Mouse (Mus musculus) heart, embryonic 10.5 days (tissue): ENCODE results near the gene Yjefn3. TPM values are rescaled to one million over a fixed set of nuclear protein-coding genes. Genes with fewer than 3 reads are reported as not detected.

Experiments used
- DNase-seq: peaks from one replicate; pipeline ENCODE4 v3.0.0-alpha.2; 2017; ENCODE audit warnings: low spot score
- H3K27ac ChIP-seq: fragments of 300-500 bp; sonication (generic); 2 replicates; pipeline ENCODE4 v1.5.1; 2016; ENCODE audit warnings: mild to moderate bottlenecking
- H3K27me3 ChIP-seq: fragments of 300-500 bp; sonication (generic); 2 replicates; pipeline ENCODE4 v1.6.1; 2016; ENCODE audit warnings: mild to moderate bottlenecking; ENCODE audit not compliant: poor library complexity, insufficient read depth, severe bottlenecking
- H3K36me3 ChIP-seq: fragments of 300-500 bp; sonication (generic); 2 replicates; pipeline ENCODE4 v1.6.1; 2016; ENCODE audit warnings: mild to moderate bottlenecking, moderate library complexity
- H3K4me1 ChIP-seq: fragments of 300-500 bp; sonication (generic); 2 replicates; pipeline ENCODE4 v1.6.1; 2016; ENCODE audit warnings: mild to moderate bottlenecking
- H3K4me3 ChIP-seq: fragments of 300-500 bp; sonication (generic); 2 replicates; pipeline ENCODE4 v1.5.1; 2016; ENCODE audit warnings: mild to moderate bottlenecking, moderate library complexity
- H3K9me3 ChIP-seq: fragments of 300-500 bp; sonication (generic); 2 replicates; pipeline ENCODE4 v1.6.1; 2016; ENCODE audit warnings: mild to moderate bottlenecking, moderate library complexity
- WGBS: fragments of 180-500 bp; shearing (Covaris S2); methylation state at CpG from one replicate; pipeline ENCODE4 v1.1.7; 2016; 5-methylcytosine and 5-hydroxymethylcytosine counted together
- polyA plus RNA-seq: library from polyadenylated mRNA; unstranded; fragments of >200 nt; fragmentation: Nextera tagmentation; extraction: Ambion mirVana; gene quantifications from 2 replicates; pipeline ENCODE4 v1.2.1, GENCODE M21; 2016

The Yjefn3 gene
- polyA plus RNA-seq, 1 experiment from 2014 or later = 6.7 TPM

DNA sequence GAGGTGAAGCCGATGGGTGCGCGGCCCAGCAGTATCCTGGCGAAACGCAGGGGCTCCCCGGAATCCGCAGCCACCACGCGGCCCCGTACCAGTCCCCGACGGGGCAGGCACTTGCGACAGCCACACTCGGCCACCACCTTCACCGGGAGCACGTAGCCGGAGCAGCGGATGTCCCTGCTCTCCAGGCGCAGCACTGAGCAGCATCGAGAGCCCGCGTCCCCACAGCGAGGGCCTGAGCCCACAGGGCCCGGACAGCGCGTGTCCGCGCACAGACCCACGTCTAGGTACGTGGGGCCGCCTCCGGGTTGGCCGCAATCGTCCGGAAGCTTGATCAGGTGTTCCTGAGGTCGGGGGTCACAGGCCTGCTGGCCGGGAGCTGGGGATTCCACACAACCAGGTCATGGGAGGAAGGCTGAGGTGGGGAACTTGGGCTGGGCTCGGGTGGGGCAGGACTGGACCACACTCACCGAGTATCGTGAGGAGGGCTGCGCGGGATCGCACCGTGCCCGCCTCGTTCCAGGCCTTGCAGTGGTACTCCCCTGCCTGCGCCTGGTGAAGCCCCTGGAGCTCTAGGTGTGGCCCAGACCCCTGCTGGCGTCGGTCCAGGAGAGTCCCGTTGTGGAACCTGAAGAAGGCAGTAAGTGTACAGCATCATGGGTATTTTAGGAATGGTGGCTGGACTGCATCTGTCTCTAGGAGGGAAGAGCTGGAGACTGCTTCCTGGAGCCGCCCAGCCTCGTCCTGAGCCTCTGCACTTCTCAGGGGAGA is 19.5 kb downstream of the Yjefn3 start:
- H3K27me3 ChIP-seq = peaks cover 100% of the 10 kb centered on the region
- no peaks in the 10 kb centered on the region for H3K9me3 ChIP-seq
- peaks cover 42% of the 10 kb centered on the region for H3K4me1 ChIP-seq
- 15% methylated on average over 52 of the region's 52 CpGs for WGBS
- peak overlapping the region; percentile 17; the same call in 1 of the 2 replicates for H3K27ac ChIP-seq
- H3K36me3 ChIP-seq = no peaks in the 10 kb centered on the region
- H3K4me3 ChIP-seq = peak overlapping the region; percentile 53
- peak; percentile 75 for DNase-seq

- peak overlapping the region; percentile 17 for H3K27ac ChIP-seq
- peaks cover 34% of the 10 kb centered on the region for H3K4me1 ChIP-seq
- no peaks in the 10 kb centered on the region for H3K9me3 ChIP-seq
- WGBS = 7% methylated on average over 103 of the region's 103 CpGs
- H3K36me3 ChIP-seq = no peaks in the 10 kb centered on the region
- peak overlapping the region; percentile 53 for H3K4me3 ChIP-seq
- peaks cover 100% of the 10 kb centered on the region for H3K27me3 ChIP-seq
- DNase-seq = peak; percentile 75
These were observed 20.3 kb downstream of the Yjefn3 start for GRCm38 (mm10) chr8:69882021-69882756.

DNA sequence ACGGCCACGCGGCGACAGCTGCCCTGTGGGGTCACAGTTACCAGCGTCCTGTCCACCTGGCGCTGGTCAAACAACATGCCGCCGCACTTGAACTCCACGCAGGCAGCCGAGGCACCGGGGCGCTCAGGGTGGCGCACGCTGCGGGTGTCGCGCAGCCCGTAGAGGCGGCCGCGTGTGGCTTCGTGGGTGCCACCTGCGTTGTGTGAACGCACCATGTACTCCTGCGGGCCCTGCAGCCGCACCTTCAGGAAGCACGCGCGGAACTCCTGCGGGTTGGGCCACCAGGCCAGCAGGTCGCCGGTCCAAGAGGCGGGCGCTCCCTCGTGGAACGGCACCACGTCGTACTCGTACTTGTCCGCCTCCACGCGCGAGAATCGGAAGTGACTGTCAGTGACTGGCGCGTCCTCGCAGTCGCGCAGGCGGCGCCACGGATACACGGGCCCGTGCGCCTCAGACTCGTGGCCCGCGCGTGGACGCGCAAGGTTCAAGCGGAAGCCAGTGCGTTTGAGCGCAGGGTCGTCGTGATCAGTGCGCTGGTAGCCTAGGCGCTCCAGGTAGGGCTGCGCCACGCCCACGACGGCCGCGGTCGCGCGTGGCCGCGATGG is 21.1 kb downstream of the Yjefn3 start:
- Histone ChIP-seq H3K4me3 (peak overlapping the region; percentile 53), H3K36me3 (no peaks in the 10 kb centered on the region), H3K4me1 (peaks cover 26% of the 10 kb centered on the region), H3K9me3 (no peaks in the 10 kb centered on the region), H3K27me3 (peaks cover 100% of the 10 kb centered on the region), H3K27ac (peak overlapping the region; percentile 17)
- WGBS = 17% methylated on average over 79 of the region's 79 CpGs
- DNase-seq = no peak

GRCm38 (mm10) chr8:69880841-69881240 is 21.7 kb downstream of the Yjefn3 start:
- Histone ChIP-seq H3K4me1 (peaks cover 26% of the 10 kb centered on the region), H3K9me3 (no peaks in the 10 kb centered on the region), H3K36me3 (no peaks in the 10 kb centered on the region), H3K4me3 (peak overlapping the region; percentile 53), H3K27ac (no peak overlapping the region), H3K27me3 (peaks cover 100% of the 10 kb centered on the region)
- DNase-seq = peak; percentile 74
- WGBS = 10% methylated on average over 37 of the region's 37 CpGs

DNA sequence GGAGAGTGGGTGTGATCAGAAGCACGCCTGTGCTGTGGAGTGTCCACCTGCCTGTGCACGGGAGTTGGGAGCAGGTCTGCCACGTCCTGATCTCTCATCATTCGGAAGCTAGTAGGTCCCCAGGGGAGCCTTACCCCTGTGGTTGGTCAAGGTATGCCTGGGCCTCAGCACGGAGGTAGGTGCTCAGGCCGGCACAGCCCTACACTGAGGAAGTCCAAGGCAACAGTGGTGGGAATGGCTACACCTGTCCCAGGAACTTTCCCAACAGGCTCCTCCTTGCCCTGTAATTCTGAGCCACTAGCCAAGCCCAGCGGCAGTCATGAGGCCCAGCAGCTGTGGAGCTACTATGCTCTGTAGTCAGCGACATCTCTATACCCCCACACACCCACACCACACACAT is 22.8 kb downstream of the Yjefn3 start:
- H3K4me3 ChIP-seq = no peak overlapping the region
- no peak for DNase-seq
- WGBS = 62% methylated on average over 8 of the region's 8 CpGs

GRCm38 (mm10) chr8:69877992-69878391 is 24.5 kb downstream of the Yjefn3 start:
- Histone ChIP-seq H3K9me3 (no peaks in the 10 kb centered on the region), H3K27ac (no peak overlapping the region), H3K27me3 (peaks cover 89% of the 10 kb centered on the region), H3K4me3 (no peak overlapping the region), H3K36me3 (no peaks in the 10 kb centered on the region), H3K4me1 (peaks cover 24% of the 10 kb centered on the region)
- 53% methylated on average over 3 of the region's 3 CpGs for WGBS
- no peak for DNase-seq

More for the DNA sequence above, 22.8 kb downstream of the Yjefn3 start:
- Histone ChIP-seq H3K27me3 (peaks cover 94% of the 10 kb centered on the region), H3K4me1 (peaks cover 26% of the 10 kb centered on the region), H3K36me3 (no peaks in the 10 kb centered on the region), H3K27ac (no peak overlapping the region), H3K9me3 (no peaks in the 10 kb centered on the region)

- Histone ChIP-seq H3K27ac (no peak overlapping the region), H3K27me3 (peaks cover 89% of the 10 kb centered on the region), H3K9me3 (no peaks in the 10 kb centered on the region), H3K36me3 (no peaks in the 10 kb centered on the region), H3K4me3 (no peak overlapping the region), H3K4me1 (peaks cover 18% of the 10 kb centered on the region)
- no peak for DNase-seq
- WGBS = 75% methylated on average over 4 of the region's 4 CpGs
These were observed 25.1 kb downstream of the Yjefn3 start for GRCm38 (mm10) chr8:69877396-69877795.

DNA sequence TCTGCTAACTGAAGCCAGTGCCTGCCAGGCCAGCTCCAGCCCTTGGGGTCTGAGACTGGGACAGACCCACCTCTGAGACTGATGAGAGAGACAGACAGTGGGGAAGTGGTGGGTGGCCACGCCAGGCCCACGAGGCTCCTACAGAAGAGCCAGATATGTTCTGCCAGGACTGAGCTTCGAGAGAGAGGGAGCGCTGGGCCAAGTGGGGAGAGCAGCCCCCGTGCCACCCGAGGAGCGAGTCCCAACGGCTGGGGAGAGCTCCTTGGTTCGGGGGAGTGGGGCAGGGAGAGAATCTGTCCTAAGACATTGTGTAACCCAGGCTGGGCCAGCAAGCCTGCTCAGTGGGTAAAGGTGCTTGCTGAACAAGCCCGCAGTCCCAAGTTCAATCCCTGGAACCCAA is 25.5 kb downstream of the Yjefn3 start:
- DNase-seq = peak; percentile 71
- Histone ChIP-seq H3K4me1 (peaks cover 14% of the 10 kb centered on the region), H3K4me3 (no peak overlapping the region), H3K27ac (no peak overlapping the region), H3K9me3 (no peaks in the 10 kb centered on the region), H3K27me3 (peaks cover 86% of the 10 kb centered on the region), H3K36me3 (no peaks in the 10 kb centered on the region)
- WGBS = 71% methylated on average over 10 of the region's 10 CpGs

GRCm38 (mm10) chr8:69876097-69876496 is 26.4 kb downstream of the Yjefn3 start:
- Histone ChIP-seq H3K27ac (0 out of 2 replicates have a peak overlapping the region, but pooled peaks have one; percentile 0), H3K4me3 (no peak overlapping the region), H3K27me3 (peaks cover 86% of the 10 kb centered on the region), H3K4me1 (peaks cover 5% of the 10 kb centered on the region), H3K9me3 (no peaks in the 10 kb centered on the region), H3K36me3 (no peaks in the 10 kb centered on the region)
- 40% methylated on average over 10 of the region's 10 CpGs for WGBS
- DNase-seq = peak; percentile 70

GRCm38 (mm10) chr8:69874654-69875053 is 27.9 kb downstream of the Yjefn3 start:
- H3K4me1 ChIP-seq = no peaks in the 10 kb centered on the region
- H3K36me3 ChIP-seq = no peaks in the 10 kb centered on the region
- no peak for DNase-seq
- H3K4me3 ChIP-seq = no peak overlapping the region
- H3K9me3 ChIP-seq = no peaks in the 10 kb centered on the region
- peaks cover 83% of the 10 kb centered on the region for H3K27me3 ChIP-seq
- H3K27ac ChIP-seq = no peak overlapping the region
- 84% methylated on average over 13 of the region's 13 CpGs for WGBS

DNA sequence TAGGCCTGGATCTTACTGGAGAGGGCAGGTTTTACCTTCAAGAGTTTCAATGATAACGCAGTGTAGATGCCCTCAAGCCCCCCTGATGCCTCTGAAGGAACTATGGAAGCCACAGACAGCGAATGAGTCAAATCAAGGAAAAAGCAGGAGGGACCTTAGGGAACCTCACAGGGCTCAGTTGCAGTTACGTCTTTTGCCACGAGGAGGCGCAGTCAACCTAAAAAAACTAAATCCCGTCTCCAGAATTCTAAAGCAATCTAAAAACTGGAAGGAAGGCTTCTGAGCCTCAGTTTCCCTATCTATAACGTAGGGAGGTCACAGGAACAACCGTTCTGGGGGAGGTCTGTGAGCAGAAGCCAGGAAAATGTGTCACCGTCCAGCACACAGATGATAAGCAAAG is 28.4 kb downstream of the Yjefn3 start:
- no peaks in the 10 kb centered on the region for H3K4me1 ChIP-seq
- 11% methylated on average over 9 of the region's 9 CpGs for WGBS
- H3K27me3 ChIP-seq = peaks cover 78% of the 10 kb centered on the region
- H3K36me3 ChIP-seq = no peaks in the 10 kb centered on the region
- H3K4me3 ChIP-seq = no peak overlapping the region
- peak; percentile 73 for DNase-seq
- no peaks in the 10 kb centered on the region for H3K9me3 ChIP-seq
- no peak overlapping the region for H3K27ac ChIP-seq

- H3K36me3 ChIP-seq = no peaks in the 10 kb centered on the region
- 78% methylated on average over 6 of the region's 6 CpGs for WGBS
- no peaks in the 10 kb centered on the region for H3K9me3 ChIP-seq
- H3K27me3 ChIP-seq = peaks cover 52% of the 10 kb centered on the region
- H3K27ac ChIP-seq = no peak overlapping the region
- peaks cover 9% of the 10 kb centered on the region for H3K4me1 ChIP-seq
- H3K4me3 ChIP-seq = no peak overlapping the region
- DNase-seq = peak; percentile 70
These were observed 31.6 kb downstream of the Yjefn3 start for GRCm38 (mm10) chr8:69870907-69871306.
